Mouse (Mus musculus): ENCODE measurements around the gene Map4k5. TPM values are rescaled to one million over a fixed set of nuclear protein-coding genes. Genes with fewer than 3 reads are reported as not detected.

The Map4k5 gene
- 28.3 TPM for total RNA-seq (2023)

GRCm38 (mm10) chr12:69892371-69893251 lies at the start of gene Map4k5, which contains the start of gene Atl1:
Gene Map4k5 (minus strand): TSS chr12:69893200.
Gene Atl1 (plus strand): TSS chr12:69892614.

GRCm38 (mm10) chr12:69790530-69791505 lies 102.2 kb downstream of the Map4k5 start, which contains the start of gene Cdkl1:
Gene Cdkl1 (minus strand): TSS chr12:69791267.

Other genes starting within 250 kb of the Map4k5 start
- gene Sos2, start 211.3 kb downstream of the Map4k5 start, total RNA-seq (2023): 36.6 TPM
- 4.4 TPM for gene L2hgdh, start 168.3 kb downstream of the Map4k5 start, total RNA-seq (2023)
- gene Atp5s, start 168.2 kb downstream of the Map4k5 start, total RNA-seq (2023): 9.6 TPM
- gene Cdkl1, start 101.9 kb downstream of the Map4k5 start, total RNA-seq (2023): 1.1 TPM
- 0.59 TPM for gene Atl1, start 586 bp downstream of the Map4k5 start, total RNA-seq (2023)
- 21.6 TPM for gene Sav1, start 93.8 kb upstream of the Map4k5 start, total RNA-seq (2023)
- 101 TPM for gene Nin, start 220.5 kb upstream of the Map4k5 start, total RNA-seq (2023)

Measured in CD4-positive naive resting alpha-beta T cell, adult 76 days (primary cell).